Mouse (Mus musculus) bone marrow, adult 2 months (tissue): ENCODE results near the gene Pla2g7.

Experiments
- CTCF ChIP-seq: fragments of 200-500 bp; IDR thresholded peaks from 2 replicates; pipeline ENCODE4 v1.5.1; 2011; ENCODE audit warnings: low read length, control low read depth; ENCODE audit not compliant: control insufficient read depth, insufficient read depth
- POLR2A ChIP-seq: fragments of 200-500 bp; IDR thresholded peaks from 2 replicates; pipeline ENCODE4 v1.6.1; 2011; ENCODE audit warnings: low read depth, mild to moderate bottlenecking, control low read depth, low read length, borderline replicate concordance; ENCODE audit not compliant: control insufficient read depth

- TF ChIP-seq POLR2A (no peak), CTCF (no peak)
These were observed 37.4 kb upstream of the Pla2g7 start for GRCm38 (mm10) chr17:43530507-43530906.
